Mouse (Mus musculus) spleen, postnatal 36 days (tissue): ENCODE measurements around the gene Khdrbs2.
"Not testable (repeated sequence)": the region's sequence is repeated elsewhere in the genome, so short reads cannot be mapped to it uniquely, and the experiment has no call there.

Source experiments
- DNase-seq, 2 experiments: peaks; one replicate each; pipeline ENCODE4 v3.0.0; 2022; ENCODE audit warnings: low spot score in 2 of 2, mixed read lengths in 1 of 2

The Khdrbs2 gene

DNA sequence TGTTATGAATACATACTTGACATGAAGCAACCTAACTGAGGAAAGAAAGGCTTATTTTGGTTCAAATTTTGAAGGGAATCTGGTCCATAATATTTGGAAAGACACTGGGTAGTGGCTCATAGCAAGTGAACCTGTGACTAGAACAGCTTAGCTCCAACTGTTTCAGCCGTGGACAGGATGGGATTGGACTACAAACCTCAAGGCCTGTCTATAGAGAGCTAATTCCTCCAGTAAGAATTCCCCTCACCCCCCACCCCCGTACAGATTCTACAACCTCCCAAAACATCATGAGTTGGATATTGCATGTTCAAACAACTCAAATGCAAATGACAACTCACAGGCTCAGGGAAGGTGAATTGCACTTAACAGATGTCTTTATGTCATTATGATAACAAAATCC, 298.5 kb downstream of the Khdrbs2 start:
- DNase-seq: no peak

DNA sequence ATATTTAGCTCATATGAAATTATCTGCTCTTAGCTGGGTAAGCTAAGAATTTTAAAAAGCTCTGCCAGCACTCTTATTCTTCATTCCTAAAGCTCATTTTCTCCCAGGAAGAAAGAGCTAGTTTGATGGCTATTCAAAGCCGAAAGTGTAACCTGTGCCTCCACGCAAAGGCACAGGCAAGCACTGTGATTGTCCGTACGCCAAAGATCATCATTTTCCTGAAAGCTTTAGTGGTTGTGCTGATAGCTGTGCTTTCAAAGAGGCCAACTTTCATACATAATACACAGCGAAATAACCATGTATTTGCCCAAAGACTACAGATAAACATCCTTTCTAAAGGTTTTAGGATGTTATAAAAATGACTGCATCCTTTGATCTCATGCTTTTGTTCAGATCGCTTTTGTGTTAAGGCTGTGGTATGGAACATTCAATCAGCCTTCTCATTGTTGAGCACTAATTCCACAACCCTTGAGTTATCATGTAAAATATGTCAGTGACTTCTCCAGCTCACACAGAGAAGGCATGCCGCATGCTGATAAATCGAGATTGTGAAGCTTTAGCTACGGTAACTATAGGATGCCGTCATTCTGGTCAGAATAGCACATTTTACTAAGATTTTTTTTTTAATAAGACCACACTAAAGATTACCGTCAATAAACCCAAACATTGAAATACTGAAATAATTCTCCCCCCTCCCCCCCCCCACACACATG, 299.1 kb downstream of the Khdrbs2 start:
- DNase-seq: no peak

DNA sequence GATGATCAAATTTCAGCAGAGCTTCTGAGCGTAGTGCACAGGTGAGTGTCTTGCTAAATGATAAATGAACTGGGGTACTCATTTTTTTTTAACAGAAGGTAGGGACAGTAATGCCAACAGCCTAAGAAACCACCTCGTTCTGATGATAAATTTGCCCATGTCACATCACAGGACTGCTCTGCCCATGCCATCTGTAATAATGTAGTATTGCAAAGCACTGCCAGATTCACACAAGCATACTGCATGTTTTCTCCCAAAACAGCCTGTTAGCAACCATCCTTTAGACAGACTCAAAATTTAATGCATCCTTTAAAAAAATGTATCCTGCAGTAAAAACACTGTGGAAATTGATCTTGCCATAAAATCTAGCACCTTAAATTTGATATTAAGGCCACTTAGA, 315.4 kb downstream of the Khdrbs2 start:
- no peak for DNase-seq

DNA sequence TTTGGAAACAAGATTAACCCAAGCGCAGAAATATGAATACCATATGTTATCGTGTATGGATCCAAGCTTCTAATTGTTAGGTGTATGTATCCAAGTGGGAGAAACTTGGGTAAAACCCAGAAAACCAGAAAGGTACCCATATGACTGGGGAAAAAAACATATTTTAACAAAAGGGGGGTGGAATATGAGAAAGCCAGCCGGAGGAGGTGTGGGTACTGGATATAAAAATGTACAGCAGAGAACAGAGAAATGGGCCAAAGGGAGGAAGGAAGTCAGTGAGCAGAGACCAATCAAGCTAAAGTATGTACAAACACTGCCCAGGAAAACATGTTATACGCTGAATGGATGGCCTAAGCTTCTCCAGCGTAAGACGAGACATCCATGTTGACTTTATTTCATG, 330.9 kb downstream of the Khdrbs2 start:
- DNase-seq: no peak

DNA sequence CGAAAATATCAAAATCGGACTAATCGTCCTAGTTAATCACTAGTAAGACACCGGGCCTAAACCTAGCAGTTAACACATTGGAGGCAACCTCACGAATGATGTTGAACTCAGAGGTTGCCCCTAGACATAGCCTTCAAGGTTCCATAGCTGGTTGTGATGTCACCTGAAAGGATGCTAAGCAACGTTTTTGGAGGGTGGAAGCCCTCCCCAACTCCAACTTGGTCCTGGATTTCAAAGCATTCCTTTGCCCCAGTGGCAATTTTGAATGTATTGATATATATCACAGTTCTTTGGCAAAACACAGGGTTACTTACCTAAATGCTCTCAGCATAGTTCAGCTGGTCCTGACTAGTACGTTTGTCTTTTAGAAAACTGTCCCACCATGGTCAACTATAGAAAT, 374.7 kb downstream of the Khdrbs2 start, which contains the start of gene Gm5415:
Gene Gm5415 (minus strand): TSS at position 101 of the 400 bp plus-strand sequence.
- not testable (repeated sequence) for DNase-seq

DNA sequence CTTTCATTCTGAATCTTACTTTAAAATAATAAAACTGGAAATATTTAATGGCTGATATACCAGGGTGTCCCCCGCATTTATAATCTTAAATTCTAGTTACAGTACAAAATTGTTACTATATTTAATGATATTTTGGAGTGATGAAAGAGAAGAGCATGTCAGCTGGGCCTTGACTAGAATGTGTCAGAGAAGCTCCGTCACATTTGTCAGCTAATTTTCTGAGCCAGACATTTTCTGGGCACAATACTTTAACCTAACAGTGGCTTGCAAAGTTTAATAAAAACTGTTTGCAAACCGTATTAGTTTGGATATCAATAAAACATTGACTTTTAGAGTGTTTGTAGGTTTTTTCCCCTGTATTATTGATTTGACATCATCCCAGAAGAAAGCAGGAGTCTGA, 380.9 kb downstream of the Khdrbs2 start:
- DNase-seq: no peak

DNA sequence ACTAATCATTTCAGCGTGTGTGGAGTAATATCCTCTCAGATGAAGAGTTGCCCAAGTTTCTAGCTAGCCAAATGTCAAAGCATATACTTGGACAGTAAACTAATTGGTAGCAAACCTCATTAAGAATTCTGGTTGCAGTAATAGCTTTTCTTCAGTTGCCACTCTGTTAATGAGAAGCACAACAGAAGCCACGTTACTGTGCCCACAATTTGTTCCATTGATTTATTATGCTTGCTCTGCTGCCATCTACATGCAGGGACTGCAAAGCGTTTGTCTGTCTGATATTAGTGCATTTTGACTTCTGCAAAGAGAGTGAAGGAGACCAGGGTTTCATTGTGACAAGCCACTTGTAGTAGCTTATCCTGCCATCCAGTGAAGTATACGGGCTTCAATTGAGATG, 381.4 kb downstream of the Khdrbs2 start:
- no peak for DNase-seq

DNA sequence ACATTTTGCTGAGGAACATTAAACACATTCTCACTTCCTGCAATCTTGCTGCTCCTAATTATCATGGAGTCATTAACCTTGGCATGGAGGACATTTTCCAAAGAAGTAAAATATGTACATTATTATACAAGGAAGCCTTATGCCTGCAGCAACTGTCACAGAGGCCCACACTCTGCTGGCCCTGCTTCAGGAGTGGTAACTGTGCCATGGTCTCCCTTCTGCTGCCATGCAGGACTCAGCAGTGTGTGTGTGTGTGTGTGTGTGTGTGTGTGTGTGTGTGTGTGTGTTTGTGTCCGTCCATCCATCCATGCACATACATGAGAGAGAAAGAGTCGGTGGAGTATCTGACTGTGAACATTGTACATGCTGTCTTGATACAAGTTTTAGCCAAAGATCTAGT, 396.4 kb downstream of the Khdrbs2 start:
- no peak for DNase-seq

DNA sequence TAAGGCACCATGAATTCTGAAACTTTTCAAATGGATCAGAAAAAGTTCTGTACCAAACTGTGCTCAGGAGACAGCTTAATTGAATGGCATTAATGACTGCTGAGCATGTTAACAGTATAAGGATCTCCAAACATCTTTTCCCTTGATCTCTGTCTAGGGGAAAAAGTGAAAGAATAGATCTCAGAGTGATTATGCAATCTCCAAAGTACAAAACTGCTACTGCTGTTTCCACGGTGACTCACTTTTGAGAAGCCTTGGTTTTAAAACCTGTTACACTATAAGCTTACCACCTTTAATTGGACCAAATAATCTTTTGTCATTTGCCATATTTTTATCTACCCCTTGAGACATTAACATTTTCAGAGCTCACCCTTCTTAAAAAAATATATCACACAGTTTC, 453.5 kb downstream of the Khdrbs2 start:
- no peak for DNase-seq

DNA sequence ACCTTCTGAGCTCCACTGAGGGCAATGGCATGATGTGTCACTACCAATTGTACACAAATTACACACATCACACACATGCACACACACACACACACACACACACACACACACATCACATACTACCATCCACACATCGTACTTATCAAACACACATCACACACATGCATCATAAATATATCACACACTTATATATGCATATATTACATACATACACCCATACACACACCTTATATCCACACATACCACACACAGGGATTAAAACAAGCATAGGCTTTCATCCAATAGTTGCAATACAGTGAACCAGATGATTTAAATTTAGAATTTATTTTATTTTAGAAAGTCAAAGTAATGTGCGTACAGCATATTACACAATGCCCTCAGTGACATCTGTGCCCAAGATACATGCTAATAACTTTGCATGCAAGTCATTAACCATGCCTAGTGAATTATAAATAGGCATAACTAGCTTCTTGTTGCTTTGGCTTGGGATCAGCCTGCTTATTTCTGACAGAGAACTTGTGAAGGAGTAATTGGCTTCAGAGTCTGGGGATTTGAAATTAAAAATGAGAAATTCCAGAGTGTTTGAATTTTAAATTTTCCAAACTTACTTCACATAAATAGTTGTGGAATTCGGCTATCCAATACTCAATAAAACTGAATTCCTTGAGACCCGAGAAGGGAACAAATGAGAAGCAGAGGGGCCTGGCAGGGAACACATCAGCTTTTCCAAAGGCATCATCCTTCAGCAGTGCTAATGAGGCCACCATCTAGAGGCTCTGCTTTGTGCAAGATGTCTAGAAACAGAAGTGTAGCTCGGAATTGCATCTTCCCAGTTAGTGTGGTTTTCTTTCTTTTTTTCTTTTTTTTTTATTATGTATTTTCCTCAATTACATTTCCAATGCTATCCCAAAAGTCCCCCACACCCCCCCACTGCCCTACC, 460.2 kb downstream of the Khdrbs2 start:
- no peak for DNase-seq

DNA sequence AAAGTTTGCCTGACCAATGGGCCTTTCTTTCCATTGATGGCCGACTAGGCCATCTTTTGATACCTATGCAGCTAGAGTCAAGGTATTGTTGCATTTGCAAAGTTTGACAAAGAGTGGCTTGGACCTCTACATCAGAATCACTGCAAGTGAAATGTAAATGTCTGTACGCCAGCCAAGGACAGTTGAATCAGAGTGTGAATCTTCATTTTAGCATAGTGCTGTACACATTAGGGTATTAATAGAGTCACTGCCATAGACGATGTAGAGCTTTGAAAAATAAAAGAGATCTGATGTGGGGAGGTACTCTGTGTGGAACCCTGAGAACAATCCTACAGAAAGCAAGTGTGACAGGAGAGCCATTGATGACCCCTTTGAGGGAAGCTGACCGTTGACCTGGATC, 460.9 kb downstream of the Khdrbs2 start:
- DNase-seq: no peak

DNA sequence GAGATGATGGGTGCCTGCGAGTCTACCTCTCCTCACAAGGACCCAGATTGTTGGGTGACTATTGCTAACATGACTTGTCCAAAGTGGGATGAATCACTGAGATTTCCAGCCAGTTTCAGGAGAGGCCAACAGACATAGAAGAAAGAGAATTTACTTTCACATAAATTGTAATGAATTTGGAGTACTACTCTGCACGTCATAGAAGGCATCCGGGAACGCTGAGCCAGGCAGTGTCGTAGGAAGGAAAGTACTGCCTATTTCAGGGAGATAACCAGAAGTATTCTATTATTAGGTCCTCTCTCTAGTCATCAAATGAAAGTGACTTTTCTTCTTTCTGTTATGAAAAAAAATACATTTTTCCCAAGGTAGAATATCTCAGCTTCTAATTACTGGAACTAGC, 466.6 kb downstream of the Khdrbs2 start:
- DNase-seq: no peak

DNA sequence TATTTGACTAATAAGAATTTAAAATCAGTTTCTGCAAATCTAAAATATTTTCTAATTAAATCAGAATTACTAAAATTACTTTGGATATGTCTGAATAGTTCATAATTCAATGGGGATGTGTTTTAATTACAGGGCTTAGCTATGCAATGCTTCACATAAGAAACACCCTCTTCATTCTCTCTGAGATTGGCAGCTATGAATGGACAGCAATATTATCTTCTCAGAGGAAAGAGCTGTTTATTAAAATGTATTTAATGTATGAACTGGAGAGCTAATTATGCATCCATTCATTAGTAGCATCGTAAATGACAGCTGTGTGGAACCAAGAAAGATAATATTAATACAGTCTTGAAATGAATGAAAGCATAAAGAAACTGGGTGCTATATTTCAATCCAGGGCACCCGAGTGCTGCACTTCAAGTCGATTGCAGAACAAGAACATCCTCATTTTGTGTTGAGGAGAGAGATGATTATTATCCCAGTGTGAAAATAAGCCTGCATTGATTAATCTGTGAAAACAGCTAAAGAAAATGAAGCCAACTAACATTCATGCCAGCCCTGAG, 477.2 kb downstream of the Khdrbs2 start:
- DNase-seq: no peak

DNA sequence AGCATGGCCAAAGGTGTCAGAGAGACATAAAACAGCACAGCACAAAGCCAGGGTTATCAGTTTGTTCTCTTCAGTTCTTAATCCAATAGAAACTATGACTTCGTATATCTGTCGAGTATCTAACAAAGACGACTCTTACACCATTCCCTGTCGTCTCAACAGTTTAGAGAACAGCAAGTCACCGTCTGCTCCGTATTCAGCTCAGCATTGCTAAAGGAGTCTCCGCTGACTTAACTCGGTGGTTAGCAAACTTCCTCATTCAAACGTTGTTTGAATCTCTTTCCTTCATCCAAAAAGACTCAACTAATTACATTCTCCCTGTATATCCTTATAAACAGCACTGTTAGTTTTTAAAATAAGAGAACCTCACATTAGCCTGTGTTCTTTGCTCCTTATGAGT, 521.3 kb downstream of the Khdrbs2 start:
- no peak for DNase-seq

DNA sequence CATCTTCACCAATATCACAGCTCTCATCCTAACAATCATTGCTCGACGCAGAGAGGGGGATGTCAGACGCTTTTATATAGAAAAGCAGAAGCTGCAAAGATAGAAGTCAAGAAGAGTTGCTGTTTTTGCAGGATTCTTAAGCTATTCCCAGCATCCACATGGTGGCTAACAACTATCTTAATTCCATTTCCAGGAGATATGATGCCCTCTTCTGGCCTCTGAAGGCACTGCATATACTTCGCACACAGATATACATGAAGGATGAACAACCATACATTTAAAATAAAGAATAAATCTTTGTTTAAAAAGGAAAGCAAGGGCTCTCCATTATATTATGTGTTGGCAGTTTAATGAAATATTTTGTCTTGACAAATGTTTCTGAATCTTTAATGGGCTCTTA, 527.6 kb downstream of the Khdrbs2 start:
- DNase-seq: no peak

DNA sequence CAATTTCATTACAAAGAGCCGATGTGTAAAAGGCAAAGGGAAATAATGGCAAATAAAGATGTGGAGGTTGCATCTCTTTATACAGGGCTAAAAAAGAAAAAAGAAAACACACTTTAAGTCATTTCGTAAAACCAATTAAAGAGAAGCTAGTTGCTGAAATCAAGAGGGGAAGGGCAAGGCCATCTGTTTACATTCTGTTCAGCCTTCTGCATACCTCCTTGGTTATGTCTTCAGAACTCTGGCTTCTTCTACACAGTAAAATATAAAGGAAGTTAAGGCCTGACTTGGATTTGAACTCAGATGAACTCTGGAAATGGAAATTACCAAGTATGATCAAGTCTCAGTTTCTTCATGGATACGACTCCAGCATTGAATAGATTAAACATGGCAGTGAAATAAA, 528.8 kb downstream of the Khdrbs2 start:
- DNase-seq: no peak
